Mouse (Mus musculus) hindbrain, embryonic 11.5 days (tissue): ENCODE data around the gene Kcnk2. TPM values are rescaled to one million over a fixed set of nuclear protein-coding genes. Genes with fewer than 3 reads are reported as not detected.

Source experiments
- ATAC-seq: fragments of 200-750 bp; cut with Nextera tagmentation; 2 replicates; pipeline ENCODE4 v1.8.0; 2017; ENCODE audit warnings: mild to moderate bottlenecking, moderate TSS enrichment, moderate library complexity; ENCODE audit not compliant: low FRiP score
- DNase-seq: peaks from one replicate; pipeline ENCODE4 v3.0.0-alpha.2; 2015; ENCODE audit warnings: low spot score
- H3K27ac ChIP-seq: fragments of 300-500 bp; sonication (generic); 2 replicates; pipeline ENCODE4 v1.5.1; 2014; ENCODE audit warnings: mild to moderate bottlenecking, low read depth, low read length
- H3K27me3 ChIP-seq: fragments of 300-500 bp; sonication (generic); 2 replicates; pipeline ENCODE4 v1.6.1; 2014; ENCODE audit warnings: mild to moderate bottlenecking, low read length, moderate library complexity, mixed read lengths; ENCODE audit not compliant: control insufficient read depth, insufficient read depth
- H3K36me3 ChIP-seq: fragments of 300-500 bp; sonication (generic); 2 replicates; pipeline ENCODE4 v1.6.1; 2014; ENCODE audit warnings: mild to moderate bottlenecking, low read length, moderate library complexity, mixed read lengths; ENCODE audit not compliant: control insufficient read depth, insufficient read depth
- H3K4me1 ChIP-seq: fragments of 300-500 bp; sonication (generic); replicated peaks from 2 replicates; pipeline ENCODE4 v1.6.1; 2014; ENCODE audit warnings: low read length, mixed read lengths; ENCODE audit not compliant: control insufficient read depth, insufficient read depth
- H3K4me2 ChIP-seq: fragments of 300-500 bp; sonication (generic); replicated peaks from 2 replicates; pipeline ENCODE4 v1.6.1; 2014; ENCODE audit warnings: mild to moderate bottlenecking, low read depth, low read length
- H3K4me3 ChIP-seq: fragments of 300-500 bp; sonication (generic); 2 replicates; pipeline ENCODE4 v1.5.1; 2014; ENCODE audit warnings: low read depth, low read length
- H3K9ac ChIP-seq: fragments of 300-500 bp; sonication (generic); 2 replicates; pipeline ENCODE4 v1.6.1; 2014; ENCODE audit warnings: low read depth, low read length
- H3K9me3 ChIP-seq: fragments of 300-500 bp; sonication (generic); 2 replicates; pipeline ENCODE4 v1.6.1; 2016; ENCODE audit warnings: low read length; ENCODE audit not compliant: control insufficient read depth
- WGBS: fragments of 180-500 bp; shearing (Covaris S2); extraction: QIAGEN DNeasy Blood & Tissue Kit; methylation state at CpG from one replicate; pipeline ENCODE4 v1.1.7; 2014; 5-methylcytosine and 5-hydroxymethylcytosine counted together
- polyA plus RNA-seq: library from polyadenylated mRNA; unstranded; fragments of >200 nt; fragmentation: Nextera tagmentation; extraction: Ambion mirVana; gene quantifications from 2 replicates; pipeline ENCODE4 v1.2.1, GENCODE M21; 2014

Kcnk2 gene
- polyA plus RNA-seq = 5.6 and 6.1 TPM in 2 replicates

GRCm38 (mm10) chr1:189402223-189402943 is at the start of gene Kcnk2:
Gene Kcnk2 (minus strand): TSS chr1:189402273.
- H3K4me1 ChIP-seq = no peaks in the 10 kb centered on the region
- H3K27ac ChIP-seq = no peak within 1 kb of the TSS
- DNase-seq (no peak), ATAC-seq (no peak)
- no peaks in the 10 kb centered on the region for H3K9me3 ChIP-seq
- H3K36me3 ChIP-seq = no peaks in the 10 kb centered on the region
- H3K4me2 ChIP-seq = no peak within 1 kb of the TSS
- WGBS = 54% methylated on average over 14 of the region's 14 CpGs
- no peak within 1 kb of the TSS for H3K9ac ChIP-seq
- H3K4me3 ChIP-seq = no peak within 1 kb of the TSS
- no peaks in the 10 kb centered on the region for H3K27me3 ChIP-seq

- no peak overlapping the region for H3K9ac ChIP-seq
- no peaks in the 10 kb centered on the region for H3K36me3 ChIP-seq
- H3K27ac ChIP-seq = no peak overlapping the region
- no peaks in the 10 kb centered on the region for H3K27me3 ChIP-seq
- H3K4me3 ChIP-seq = no peak overlapping the region
- ATAC-seq (no peak), DNase-seq (no peak)
- H3K4me2 ChIP-seq = no peak overlapping the region
- H3K4me1 ChIP-seq = no peaks in the 10 kb centered on the region
- WGBS = 90% methylated on average over 9 of the region's 9 CpGs
- H3K9me3 ChIP-seq = no peaks in the 10 kb centered on the region
Measured at GRCm38 (mm10) chr1:189440741-189441140, 38.7 kb upstream of the Kcnk2 start.

- H3K4me1 ChIP-seq = no peaks in the 10 kb centered on the region
- DNase-seq (no peak), ATAC-seq (no peak)
- no peak overlapping the region for H3K27ac ChIP-seq
- H3K4me3 ChIP-seq = no peak overlapping the region
- no peaks in the 10 kb centered on the region for H3K9me3 ChIP-seq
- H3K4me2 ChIP-seq = no peak overlapping the region
- H3K9ac ChIP-seq = no peak overlapping the region
- H3K27me3 ChIP-seq = no peaks in the 10 kb centered on the region
- WGBS = 90% methylated on average over 5 of the region's 5 CpGs
- H3K36me3 ChIP-seq = no peaks in the 10 kb centered on the region
Measured at GRCm38 (mm10) chr1:189437126-189437525, 35.1 kb upstream of the Kcnk2 start.

GRCm38 (mm10) chr1:189435452-189435851 is 33.4 kb upstream of the Kcnk2 start:
- Histone ChIP-seq H3K4me3 (no peak overlapping the region), H3K9ac (no peak overlapping the region), H3K36me3 (no peaks in the 10 kb centered on the region), H3K9me3 (no peaks in the 10 kb centered on the region), H3K4me1 (no peaks in the 10 kb centered on the region), H3K27me3 (no peaks in the 10 kb centered on the region), H3K4me2 (no peak overlapping the region), H3K27ac (no peak overlapping the region)
- DNase-seq = no peak
- 81% methylated on average over 10 of the region's 10 CpGs for WGBS
- no peak for ATAC-seq

- Histone ChIP-seq H3K27ac (no peak overlapping the region), H3K4me2 (no peak overlapping the region), H3K4me1 (no peaks in the 10 kb centered on the region), H3K9me3 (no peaks in the 10 kb centered on the region), H3K4me3 (no peak overlapping the region), H3K27me3 (no peaks in the 10 kb centered on the region), H3K9ac (no peak overlapping the region), H3K36me3 (no peaks in the 10 kb centered on the region)
- WGBS = 42% methylated on average over 5 of the region's 5 CpGs
- ATAC-seq = no peak
- no peak for DNase-seq
Measured at GRCm38 (mm10) chr1:189431479-189431878, 29.4 kb upstream of the Kcnk2 start.

GRCm38 (mm10) chr1:189430534-189430933 is 28.5 kb upstream of the Kcnk2 start:
- peak; percentile 36 for DNase-seq
- H3K27me3 ChIP-seq = no peaks in the 10 kb centered on the region
- no peaks in the 10 kb centered on the region for H3K9me3 ChIP-seq
- H3K36me3 ChIP-seq = no peaks in the 10 kb centered on the region
- ATAC-seq = no peak
- no peaks in the 10 kb centered on the region for H3K4me1 ChIP-seq
- H3K27ac ChIP-seq = no peak overlapping the region
- no peak overlapping the region for H3K9ac ChIP-seq
- no peak overlapping the region for H3K4me2 ChIP-seq
- H3K4me3 ChIP-seq = no peak overlapping the region
- WGBS = 23% methylated on average over 4 of the region's 4 CpGs

GRCm38 (mm10) chr1:189429566-189429965 is 27.5 kb upstream of the Kcnk2 start:
- 71% methylated on average over 10 of the region's 10 CpGs for WGBS
- no peak overlapping the region for H3K4me3 ChIP-seq
- H3K9ac ChIP-seq = no peak overlapping the region
- H3K9me3 ChIP-seq = no peaks in the 10 kb centered on the region
- H3K36me3 ChIP-seq = no peaks in the 10 kb centered on the region
- H3K4me2 ChIP-seq = no peak overlapping the region
- H3K27me3 ChIP-seq = no peaks in the 10 kb centered on the region
- ATAC-seq (no peak), DNase-seq (no peak)
- no peaks in the 10 kb centered on the region for H3K4me1 ChIP-seq
- no peak overlapping the region for H3K27ac ChIP-seq

- 89% methylated on average over 11 of the region's 11 CpGs for WGBS
- Histone ChIP-seq H3K27me3 (no peaks in the 10 kb centered on the region), H3K36me3 (no peaks in the 10 kb centered on the region), H3K4me3 (no peak overlapping the region), H3K9me3 (no peaks in the 10 kb centered on the region), H3K9ac (no peak overlapping the region), H3K4me2 (no peak overlapping the region), H3K27ac (no peak overlapping the region), H3K4me1 (no peaks in the 10 kb centered on the region)
- ATAC-seq (no peak), DNase-seq (no peak)
Measured at GRCm38 (mm10) chr1:189426252-189426651, 24.2 kb upstream of the Kcnk2 start.

- ATAC-seq = no peak
Measured at GRCm38 (mm10) chr1:189419914-189420313, 17.8 kb upstream of the Kcnk2 start.

More at GRCm38 (mm10) chr1:189419914-189420313, 17.8 kb upstream of the Kcnk2 start:
- Histone ChIP-seq H3K36me3 (no peaks in the 10 kb centered on the region), H3K9ac (no peak overlapping the region), H3K4me2 (no peak overlapping the region), H3K27me3 (no peaks in the 10 kb centered on the region), H3K9me3 (no peaks in the 10 kb centered on the region), H3K4me3 (no peak overlapping the region), H3K27ac (no peak overlapping the region), H3K4me1 (no peaks in the 10 kb centered on the region)
- DNase-seq = no peak
- WGBS = 58% methylated on average over 1 of the region's 1 CpGs
